Mouse (Mus musculus): ENCODE measurements around the gene Mcrs1.
"Not testable (repeated sequence)": the region's sequence is repeated elsewhere in the genome, so short reads cannot be mapped to it uniquely, and the experiment has no call there.

Mcrs1 gene

GRCm38 (mm10) chr15:99249938-99250337 is 1.8 kb downstream of the Mcrs1 start:
- DNase-seq (ENCODE audit: low spot score): no peak

DNA sequence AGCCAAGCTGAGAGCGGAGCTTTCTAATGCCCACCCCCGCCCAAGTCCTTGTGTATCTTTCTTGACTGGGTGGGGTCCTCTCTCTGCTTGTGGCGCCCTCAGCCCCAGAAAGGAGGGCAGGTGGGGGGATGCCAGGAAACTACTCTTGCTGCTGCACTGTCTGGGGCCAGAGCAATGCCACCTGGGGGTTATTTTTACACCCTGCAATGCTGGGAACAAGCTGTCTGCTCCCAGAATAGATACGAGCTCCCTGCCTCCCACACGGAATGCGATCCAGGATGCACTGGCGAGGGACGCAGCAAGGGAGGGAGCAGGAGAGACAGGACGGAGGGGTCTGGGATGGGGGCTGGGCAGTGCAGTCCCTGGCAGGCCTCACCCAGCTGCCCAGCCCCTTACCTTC is 2.8 kb downstream of the Mcrs1 start:
- no peak for DNase-seq (ENCODE audit: low spot score)

GRCm38 (mm10) chr15:99246736-99247135 is 5.0 kb downstream of the Mcrs1 start:
- not testable (repeated sequence) for DNase-seq (ENCODE audit: low spot score)

DNA sequence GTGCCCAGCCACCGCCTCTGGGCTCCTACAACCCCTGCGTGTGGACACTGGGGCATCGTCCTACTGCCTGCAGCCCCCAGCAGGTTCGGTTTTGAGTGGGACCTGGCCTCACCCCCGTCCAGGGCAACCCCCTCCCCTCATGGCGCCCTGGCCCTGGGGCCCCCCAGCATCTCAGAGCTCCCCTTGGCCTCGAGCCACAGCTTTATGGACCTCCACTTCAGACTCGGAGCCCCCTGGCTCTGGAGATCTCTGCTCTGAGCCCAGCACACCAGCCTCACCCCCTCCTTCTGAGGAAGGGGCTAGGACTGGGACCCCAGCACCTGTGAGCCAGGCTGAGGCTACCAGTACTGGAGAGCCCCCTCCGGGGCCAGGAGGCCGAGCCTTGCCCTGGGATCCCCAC is 9.7 kb downstream of the Mcrs1 start:
- DNase-seq (ENCODE audit: low spot score): no peak

- no peak for DNase-seq (ENCODE audit: low spot score)
These were observed 10.5 kb downstream of the Mcrs1 start for GRCm38 (mm10) chr15:99241249-99241648.

- no peak for DNase-seq (ENCODE audit: low spot score)
These were observed 11.6 kb downstream of the Mcrs1 start for GRCm38 (mm10) chr15:99240129-99240528.

- DNase-seq (ENCODE audit: low spot score): no peak
These were observed 13.8 kb downstream of the Mcrs1 start for GRCm38 (mm10) chr15:99238006-99238405.

- DNase-seq (ENCODE audit: low spot score): no peak
These were observed 17.3 kb downstream of the Mcrs1 start for GRCm38 (mm10) chr15:99234326-99235010.

GRCm38 (mm10) chr15:99233719-99234118 is 18.0 kb downstream of the Mcrs1 start:
- DNase-seq (ENCODE audit: low spot score): no peak

DNA sequence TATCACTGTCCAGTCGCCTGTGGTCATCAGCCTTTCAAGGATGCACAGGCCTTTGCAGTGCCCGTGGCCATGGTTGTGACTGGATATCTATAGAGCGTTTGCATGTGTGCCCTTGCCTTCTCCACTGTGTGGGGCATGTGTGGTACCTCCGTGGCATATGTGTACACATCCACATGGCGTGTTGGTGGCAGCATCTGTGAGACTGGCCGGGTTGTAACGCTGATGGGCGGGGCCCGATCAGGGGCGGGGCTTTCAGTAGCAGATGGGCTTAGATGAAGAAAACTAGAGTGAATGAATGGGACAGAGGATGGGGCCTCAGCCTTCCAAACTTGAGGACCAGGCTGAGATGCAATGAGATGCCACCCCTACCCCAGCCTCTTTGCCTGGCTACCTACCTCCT is 19.8 kb downstream of the Mcrs1 start:
- no peak for DNase-seq (ENCODE audit: low spot score)

DNA sequence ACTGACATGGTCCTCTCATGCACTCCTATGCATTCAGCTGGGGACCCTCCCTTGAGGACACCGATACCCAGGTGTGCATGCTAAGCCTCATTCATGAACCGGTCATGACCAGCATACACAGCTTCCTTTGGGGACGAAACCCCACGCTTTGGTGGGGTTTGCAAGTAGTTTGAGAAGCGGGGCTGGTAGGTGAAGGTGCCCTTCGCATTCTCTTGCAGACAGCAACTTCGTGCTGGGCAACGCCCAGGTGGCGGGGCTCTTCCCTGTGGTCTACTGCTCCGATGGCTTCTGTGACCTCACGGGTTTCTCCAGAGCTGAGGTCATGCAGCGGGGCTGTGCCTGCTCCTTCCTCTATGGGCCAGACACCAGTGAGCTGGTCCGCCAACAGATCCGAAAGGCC is 25.7 kb downstream of the Mcrs1 start:
- DNase-seq (ENCODE audit: low spot score): no peak

- DNase-seq (ENCODE audit: low spot score): no peak
These were observed 26.5 kb downstream of the Mcrs1 start for GRCm38 (mm10) chr15:99225081-99225810.

DNA sequence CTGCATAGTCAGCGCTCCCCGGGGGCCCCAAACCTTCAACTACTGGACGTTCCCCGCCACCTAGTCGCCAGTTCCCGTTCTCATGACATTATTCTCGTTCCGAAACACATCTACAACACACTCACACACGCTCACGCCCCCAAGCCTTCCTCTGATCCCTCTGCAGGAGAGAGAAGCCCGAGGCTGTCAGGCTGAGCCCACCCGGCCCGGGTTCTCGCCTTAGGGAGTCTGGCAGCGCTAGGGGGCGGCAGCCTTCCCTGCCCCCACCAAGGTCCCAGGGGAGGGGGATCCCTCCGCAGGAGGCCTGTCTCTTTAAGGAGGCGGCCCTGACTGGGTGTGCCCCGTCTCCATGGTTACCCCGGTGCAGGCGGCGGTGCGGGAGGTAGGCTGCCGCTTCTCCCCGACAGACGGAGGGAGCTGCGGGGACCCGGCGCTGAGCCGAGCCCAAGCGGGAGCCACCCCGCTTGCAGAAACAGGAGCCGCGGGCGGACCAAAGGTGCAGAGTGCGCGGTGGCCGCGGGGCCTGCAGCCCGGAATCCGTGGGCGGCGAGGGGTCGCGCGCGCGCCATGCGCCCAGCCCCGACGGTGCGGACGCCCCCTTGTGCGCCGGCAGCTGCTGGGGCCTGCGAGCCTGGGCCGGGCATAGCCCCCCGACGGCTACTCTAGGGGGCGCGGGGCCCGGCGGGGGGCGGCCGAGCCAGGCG is 27.4 kb downstream of the Mcrs1 start, which contains the start of gene Kcnh3:
TSS of gene Kcnh3 (plus strand) at position 654 of the 704 bp plus-strand sequence.
- no peak for DNase-seq (ENCODE audit: low spot score)

DNA sequence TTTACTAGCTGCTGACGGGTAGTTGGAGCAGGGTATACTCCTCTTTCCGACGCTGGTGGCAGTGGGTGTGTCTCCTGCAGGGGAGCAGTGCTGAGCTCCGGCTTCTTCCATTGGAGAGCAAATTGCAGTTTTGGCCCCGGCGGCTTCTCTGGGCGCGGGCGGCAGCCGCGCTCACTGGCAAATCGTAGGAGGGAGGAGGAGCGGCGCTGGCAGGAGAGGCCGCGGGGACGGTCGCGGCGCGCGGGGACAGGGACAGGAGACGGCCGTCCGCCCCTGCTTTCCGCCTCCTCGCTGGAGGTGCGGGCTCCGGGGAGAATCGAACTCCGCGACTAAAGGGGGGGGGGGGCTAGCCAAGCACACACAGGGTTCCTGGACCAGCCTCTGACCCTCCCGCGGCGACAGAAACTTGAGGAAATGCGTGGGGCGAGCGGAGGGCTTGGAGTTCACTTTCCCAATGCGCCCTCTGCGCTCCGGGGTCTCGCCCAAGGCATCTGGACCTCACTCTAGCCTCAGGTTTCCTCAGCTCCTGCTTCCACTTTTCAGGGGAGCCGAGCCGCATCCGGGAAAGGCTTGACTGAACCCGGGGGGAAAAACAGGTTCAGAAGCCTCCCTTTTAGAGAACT is 28.1 kb downstream of the Mcrs1 start:
- DNase-seq (ENCODE audit: low spot score): no peak

DNA sequence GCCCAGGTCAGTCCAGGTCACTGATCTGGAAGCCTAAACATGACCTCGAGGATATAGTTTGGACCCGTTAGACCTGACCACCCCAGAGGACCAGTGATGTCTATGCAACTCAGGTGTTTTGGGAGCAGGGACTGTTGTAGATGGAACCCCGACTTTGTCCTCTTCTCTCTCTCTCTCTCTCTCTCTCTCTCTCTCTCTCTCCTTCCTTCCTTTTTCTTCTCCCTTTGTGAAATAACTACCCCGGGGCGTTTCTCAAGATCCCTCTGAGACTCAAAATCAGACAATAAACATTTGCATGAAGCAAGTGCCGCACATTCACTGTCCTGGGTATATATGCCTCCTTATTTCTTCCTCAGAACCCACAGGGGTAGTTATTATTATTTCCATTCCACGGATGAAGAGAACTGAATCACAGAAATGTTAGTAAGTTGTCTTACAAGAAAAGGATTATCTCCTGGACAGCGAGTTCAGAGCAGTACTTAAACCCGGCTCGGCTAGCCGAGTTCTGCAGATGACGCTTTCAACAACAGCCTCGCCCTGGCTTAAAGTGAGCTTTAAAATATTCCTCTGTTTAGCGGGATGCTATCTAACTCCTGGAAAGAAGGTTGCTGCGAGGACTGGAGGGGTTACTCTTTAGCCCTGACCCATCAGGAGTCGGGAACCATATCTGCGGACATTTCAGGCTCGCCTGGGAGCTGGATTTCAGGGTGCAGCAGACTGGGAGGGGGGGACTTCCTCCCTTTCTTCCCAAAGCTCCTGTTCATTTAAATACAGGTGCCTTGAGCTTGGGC is 28.8 kb downstream of the Mcrs1 start:
- no peak for DNase-seq (ENCODE audit: low spot score)

- no peak for DNase-seq (ENCODE audit: low spot score)
These were observed 30.3 kb downstream of the Mcrs1 start for GRCm38 (mm10) chr15:99221315-99221952.

DNA sequence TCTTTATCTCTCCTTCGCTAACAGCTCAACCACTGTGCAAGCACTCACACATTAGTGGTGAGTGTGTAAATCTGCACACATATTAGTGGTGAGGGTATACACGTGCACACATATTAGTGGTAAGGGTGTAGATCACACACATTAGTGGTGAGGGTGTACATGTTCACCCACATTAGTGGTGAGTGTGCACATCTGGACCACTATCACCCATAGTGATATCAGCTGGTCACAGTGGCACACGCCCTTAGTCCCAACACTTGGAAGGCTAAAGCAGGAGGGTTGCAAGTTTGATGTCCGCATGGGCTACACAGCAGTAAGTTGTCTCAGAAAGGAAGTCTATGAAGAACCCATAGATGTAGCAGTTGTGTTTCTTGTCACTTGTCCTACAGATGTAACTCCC is 34.1 kb downstream of the Mcrs1 start:
- no peak for DNase-seq (ENCODE audit: low spot score)

- DNase-seq (ENCODE audit: low spot score): no peak
These were observed 35.9 kb downstream of the Mcrs1 start for GRCm38 (mm10) chr15:99215741-99216463.

DNA sequence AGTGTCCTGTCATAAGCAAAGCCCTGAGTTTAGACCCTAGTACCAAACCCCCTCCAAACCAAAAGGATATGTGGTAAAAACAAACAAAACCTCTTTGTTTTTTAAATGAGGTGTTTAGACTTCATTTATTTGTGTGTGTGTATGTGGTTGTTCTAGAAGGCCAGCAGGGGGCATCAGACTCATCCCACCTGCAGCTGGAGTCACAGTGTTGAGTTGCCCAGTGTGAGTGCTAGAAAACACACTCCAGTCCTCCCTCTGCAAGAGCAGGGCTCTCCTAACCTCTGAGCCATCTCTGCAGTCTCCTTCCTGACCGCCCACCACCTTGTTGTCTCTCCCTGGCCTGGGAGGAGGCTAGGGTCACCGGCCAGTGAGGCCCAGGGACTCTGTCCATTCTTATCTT is 36.8 kb downstream of the Mcrs1 start:
- no peak for DNase-seq (ENCODE audit: low spot score)

DNA sequence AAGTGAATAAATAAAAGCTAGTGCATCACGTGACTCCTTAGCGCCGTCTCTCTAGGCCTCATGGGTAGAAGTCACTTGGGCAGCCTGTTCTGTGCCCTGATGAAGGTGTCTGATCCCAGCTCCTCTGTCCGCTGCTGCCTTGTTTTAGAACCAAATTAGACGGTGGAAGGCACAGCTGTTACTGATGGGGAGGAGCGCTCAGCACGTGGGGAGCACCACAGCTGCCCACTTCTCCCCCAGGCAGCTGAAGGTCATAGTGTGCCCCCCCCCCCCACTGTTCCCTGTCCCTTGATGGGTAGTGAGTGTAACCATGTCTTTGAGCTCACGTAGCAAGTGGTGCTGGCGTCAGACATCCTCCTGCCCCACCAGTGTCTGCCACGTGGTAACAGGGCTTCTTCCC is 38.6 kb downstream of the Mcrs1 start:
- no peak for DNase-seq (ENCODE audit: low spot score)

DNA sequence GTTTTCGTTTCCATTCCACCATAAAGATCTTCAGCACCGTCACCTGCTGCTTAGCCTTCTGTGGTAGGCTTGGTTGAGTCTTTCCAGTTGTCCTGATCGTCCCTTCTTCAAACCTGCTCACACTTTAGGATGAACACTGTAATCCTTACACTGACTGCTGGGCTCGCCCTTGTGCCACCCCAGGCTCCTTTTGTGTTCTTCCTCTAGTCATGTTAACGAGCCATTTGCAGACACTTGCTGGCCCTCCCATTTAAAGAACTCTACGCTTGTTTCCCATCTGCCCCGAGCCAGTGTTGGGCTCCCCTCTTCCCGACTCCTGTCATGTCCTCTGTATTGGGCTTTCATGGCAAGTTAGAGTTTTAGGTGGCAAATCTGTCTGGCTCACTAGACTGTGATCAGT is 45.8 kb downstream of the Mcrs1 start:
- no peak for DNase-seq (ENCODE audit: low spot score)
